Mouse (Mus musculus) liver, embryonic 14.5 days (tissue): ENCODE results near the gene Vmp1.

Source experiments
- CTCF ChIP-seq: IDR thresholded peaks from 2 replicates; pipeline ENCODE4 v1.5.1; 2016; ENCODE audit warnings: antibody characterized with exemption, low read depth, control low read depth
- EP300 ChIP-seq: IDR thresholded peaks from 2 replicates; pipeline ENCODE4 v1.6.1; 2016; ENCODE audit warnings: antibody characterized with exemption, low read depth

- no peak for TF ChIP-seq CTCF
- no peak for TF ChIP-seq EP300
Measured at GRCm38 (mm10) chr11:86622191-86622912, 61.3 kb downstream of the Vmp1 start.
